Mouse (Mus musculus): ENCODE data around the gene Wdfy2. TPM values are rescaled to one million over a fixed set of nuclear protein-coding genes. Genes with fewer than 3 reads are reported as not detected.

The Wdfy2 gene
- polyA plus RNA-seq, 1 experiment from 2014 or later = 10.0 TPM

DNA sequence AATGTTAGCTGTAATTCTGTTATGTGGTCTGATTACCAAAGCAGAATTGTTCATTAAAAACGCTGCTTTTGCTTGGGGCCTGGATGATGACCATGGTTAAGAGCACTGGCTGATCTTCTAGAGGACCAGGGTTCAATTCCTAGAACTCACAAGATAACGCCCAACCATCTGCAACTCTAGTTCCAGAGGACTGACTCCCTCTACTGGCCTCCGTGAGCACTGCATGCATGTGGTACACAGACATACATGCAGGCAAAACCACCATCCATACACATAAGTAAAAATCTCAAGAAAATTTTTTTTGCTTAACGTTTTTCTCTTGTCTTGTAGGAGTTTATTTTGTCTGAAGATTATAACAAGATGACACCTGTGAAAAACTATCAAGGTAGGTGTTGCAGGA, 87.3 kb downstream of the Wdfy2 start:
- TF ChIP-seq CTCF (IDR thresholded peaks at IDR 0.05; ENCODE audit: low read depth) = peak; percentile 44

DNA sequence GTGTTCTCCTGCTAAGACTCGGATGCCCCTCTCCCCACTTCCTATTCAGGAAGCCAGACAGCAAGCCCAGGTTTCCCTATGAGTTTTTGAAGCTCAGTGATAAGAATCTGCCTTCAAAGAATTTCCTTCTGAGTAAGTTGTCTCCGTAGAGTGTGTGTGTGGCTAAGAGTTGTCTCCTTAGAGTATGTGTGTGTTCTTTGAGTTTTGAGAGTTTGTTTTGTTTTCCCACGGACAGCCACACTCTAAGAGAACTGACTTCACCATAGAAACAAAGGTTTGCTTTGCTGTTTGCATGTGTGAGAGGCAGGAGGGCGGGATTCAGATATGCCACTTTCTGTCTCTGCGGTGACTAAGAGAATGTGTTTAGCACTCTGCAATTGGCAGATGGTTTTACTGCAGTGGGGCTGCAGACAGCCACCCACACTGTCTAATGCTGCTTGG, 90.6 kb downstream of the Wdfy2 start:
- DNase-seq = no peak
- TF ChIP-seq CTCF (IDR thresholded peaks at IDR 0.05; ENCODE audit: low read depth) = no peak
- Histone ChIP-seq H3K9me3 (ENCODE audit: low read depth, low read length) (no peaks in the 10 kb centered on the region), H3K4me3 (ENCODE audit: low read depth, low read length) (no peak overlapping the region), H3K4me1 (ENCODE audit: insufficient read depth) (no peaks in the 10 kb centered on the region), H3K36me3 (ENCODE audit: insufficient read depth) (peaks cover 8% of the 10 kb centered on the region; the same call in 1 of the 2 replicates), H3K9ac (no peak overlapping the region), H3K27me3 (ENCODE audit: insufficient read depth, low read length) (no peaks in the 10 kb centered on the region), H3K4me2 (no peak overlapping the region), H3K27ac (ENCODE audit: low read depth) (no peak overlapping the region)
- ATAC-seq (ENCODE audit: insufficient read depth) = no peak
- WGBS = 51% methylated on average over 5 of the region's 5 CpGs

More for the DNA sequence above, 87.3 kb downstream of the Wdfy2 start:
- Histone ChIP-seq H3K27me3 (ENCODE audit: insufficient read depth, low read length) (no peaks in the 10 kb centered on the region), H3K9me3 (ENCODE audit: low read depth, low read length) (no peaks in the 10 kb centered on the region), H3K9ac (no peak overlapping the region), H3K4me2 (no peak overlapping the region), H3K36me3 (ENCODE audit: insufficient read depth) (no peaks in the 10 kb centered on the region), H3K27ac (ENCODE audit: low read depth) (no peak overlapping the region), H3K4me1 (ENCODE audit: insufficient read depth) (no peaks in the 10 kb centered on the region), H3K4me3 (ENCODE audit: low read depth, low read length) (no peak overlapping the region)
- no peak for ATAC-seq (ENCODE audit: insufficient read depth)
- 84% methylated on average over 4 of the region's 4 CpGs for WGBS
- DNase-seq = no peak

DNA sequence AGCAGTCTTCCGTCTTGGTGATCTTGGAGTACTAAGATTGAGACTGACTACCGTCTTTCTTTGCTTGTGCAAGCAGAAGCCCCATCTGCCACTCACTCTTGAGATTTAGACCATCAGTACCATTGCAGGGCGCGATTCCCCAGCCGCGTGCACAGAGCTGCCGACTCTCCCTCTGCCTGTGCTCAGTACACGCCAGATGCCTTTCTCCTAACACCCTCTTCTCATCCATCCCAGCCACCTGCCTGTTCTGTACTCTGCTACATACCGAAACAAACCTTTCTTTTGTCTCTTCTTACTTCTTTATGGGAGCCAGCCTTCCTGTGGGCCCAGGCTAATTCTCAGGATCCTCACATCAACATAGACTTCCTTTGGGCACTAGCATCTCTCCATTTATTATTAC, 97.9 kb downstream of the Wdfy2 start:
- ATAC-seq (ENCODE audit: insufficient read depth) = no peak
- Histone ChIP-seq H3K36me3 (ENCODE audit: insufficient read depth) (peaks cover 10% of the 10 kb centered on the region; the same call in 1 of the 2 replicates), H3K9ac (no peak overlapping the region), H3K4me3 (ENCODE audit: low read depth, low read length) (no peak overlapping the region), H3K9me3 (ENCODE audit: low read depth, low read length) (no peaks in the 10 kb centered on the region; the same call in 1 of the 2 replicates), H3K4me1 (ENCODE audit: insufficient read depth) (no peaks in the 10 kb centered on the region), H3K27me3 (ENCODE audit: insufficient read depth, low read length) (no peaks in the 10 kb centered on the region), H3K4me2 (no peak overlapping the region), H3K27ac (ENCODE audit: low read depth) (no peak overlapping the region)
- DNase-seq = no peak
- TF ChIP-seq CTCF (IDR thresholded peaks at IDR 0.05; ENCODE audit: low read depth) = no peak
- WGBS = 63% methylated on average over 9 of the region's 9 CpGs

DNA sequence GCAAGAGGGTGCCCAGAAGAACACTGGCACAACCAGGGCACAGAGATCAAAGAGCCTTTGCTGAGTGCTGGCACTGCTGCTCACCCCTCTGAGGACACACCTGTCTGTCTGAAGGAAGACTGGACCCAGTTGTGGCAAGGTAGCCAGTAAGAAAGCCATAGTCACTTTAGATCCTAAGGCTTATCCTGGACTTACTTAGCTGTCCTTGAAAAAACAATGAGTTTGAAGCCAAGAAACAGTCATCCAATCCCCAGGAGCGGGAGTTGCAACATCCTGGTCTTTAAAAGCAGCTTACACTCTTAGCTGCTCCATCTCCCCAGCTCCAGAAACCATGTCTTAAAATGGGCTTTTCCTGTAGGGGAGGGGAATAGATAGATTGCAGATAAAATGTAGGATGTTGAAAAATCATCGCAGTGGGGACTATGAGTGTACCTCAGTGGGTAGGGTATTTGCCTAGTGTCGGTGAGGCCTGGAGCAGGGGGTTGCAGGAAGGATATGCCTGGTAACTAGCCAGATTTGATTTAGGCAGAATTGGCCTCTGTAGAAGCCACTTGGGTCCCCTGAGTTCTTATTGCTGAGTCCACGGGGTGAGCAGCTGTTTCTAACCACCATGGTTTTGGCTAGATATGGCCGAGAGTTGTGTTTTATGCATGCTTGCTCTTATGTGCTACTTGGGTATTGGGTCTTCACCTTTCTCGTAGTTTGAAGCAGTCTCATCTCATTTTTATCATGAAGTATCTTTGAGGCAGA, 99.3 kb downstream of the Wdfy2 start:
- H3K36me3 ChIP-seq (ENCODE audit: insufficient read depth) = peaks cover 6% of the 10 kb centered on the region; the same call in 1 of the 2 replicates
- no peak for TF ChIP-seq CTCF (IDR thresholded peaks at IDR 0.05; ENCODE audit: low read depth)
- no peaks in the 10 kb centered on the region for H3K4me1 ChIP-seq (ENCODE audit: insufficient read depth)
- no peak overlapping the region for H3K9ac ChIP-seq
- H3K4me2 ChIP-seq = no peak overlapping the region
- ATAC-seq (ENCODE audit: insufficient read depth) (no peak), DNase-seq (no peak)
- 83% methylated on average over 6 of the region's 6 CpGs for WGBS
- no peaks in the 10 kb centered on the region for H3K27me3 ChIP-seq (ENCODE audit: insufficient read depth, low read length)
- H3K27ac ChIP-seq (ENCODE audit: low read depth) = no peak overlapping the region
- H3K9me3 ChIP-seq (ENCODE audit: low read depth, low read length) = no peaks in the 10 kb centered on the region; the same call in 1 of the 2 replicates
- no peak overlapping the region for H3K4me3 ChIP-seq (ENCODE audit: low read depth, low read length)

DNA sequence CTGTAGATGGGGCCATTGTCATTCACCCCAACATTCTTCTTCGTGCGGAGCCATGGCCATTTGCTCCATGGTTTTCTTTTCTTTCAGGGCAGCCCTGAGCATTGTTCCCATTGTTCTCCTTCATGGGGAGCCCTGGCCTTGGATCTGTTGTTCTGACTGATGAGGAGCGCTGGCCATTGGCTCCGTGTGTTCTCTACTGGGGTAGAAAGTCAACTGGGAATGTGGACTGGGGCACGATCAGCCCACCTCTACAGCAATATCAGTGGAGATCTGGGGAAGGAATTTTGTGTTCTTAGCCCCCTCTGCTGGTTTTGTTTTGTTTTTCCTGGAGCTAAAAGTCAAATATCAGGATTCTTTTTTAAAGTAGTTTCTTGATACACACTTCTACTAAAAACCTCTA, 100.2 kb downstream of the Wdfy2 start:
- no peak for TF ChIP-seq CTCF (IDR thresholded peaks at IDR 0.05; ENCODE audit: low read depth)
- H3K27me3 ChIP-seq (ENCODE audit: insufficient read depth, low read length) = no peaks in the 10 kb centered on the region
- H3K4me1 ChIP-seq (ENCODE audit: insufficient read depth) = no peaks in the 10 kb centered on the region
- H3K9me3 ChIP-seq (ENCODE audit: low read depth, low read length) = no peaks in the 10 kb centered on the region; the same call in 1 of the 2 replicates
- ATAC-seq (ENCODE audit: insufficient read depth) = no peak
- H3K9ac ChIP-seq = no peak overlapping the region
- WGBS = 76% methylated on average over 5 of the region's 5 CpGs
- H3K36me3 ChIP-seq (ENCODE audit: insufficient read depth) = peaks cover 6% of the 10 kb centered on the region; the same call in 1 of the 2 replicates
- no peak overlapping the region for H3K27ac ChIP-seq (ENCODE audit: low read depth)
- H3K4me3 ChIP-seq (ENCODE audit: low read depth, low read length) = no peak overlapping the region
- no peak overlapping the region for H3K4me2 ChIP-seq
- DNase-seq = peak; percentile 59

DNA sequence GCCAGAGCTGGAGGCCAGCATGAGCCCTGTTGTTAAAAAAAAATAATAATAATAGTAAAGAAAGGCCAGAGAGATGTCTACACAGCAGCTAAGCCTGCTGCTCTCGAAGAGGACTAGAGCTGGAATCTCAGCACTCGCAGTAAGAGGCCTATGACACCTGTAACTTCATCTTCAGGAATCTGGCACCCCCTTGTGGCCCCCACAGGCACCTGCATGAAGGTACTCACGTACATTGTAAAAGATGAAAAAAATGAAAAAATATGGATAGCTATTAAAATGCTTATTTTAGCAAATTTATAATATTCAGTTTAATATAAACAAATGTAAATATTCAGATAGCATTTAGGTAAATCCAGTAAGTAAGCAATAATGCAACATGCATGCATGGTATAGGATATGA, 102.0 kb downstream of the Wdfy2 start:
- no peak overlapping the region for H3K27ac ChIP-seq (ENCODE audit: low read depth)
- H3K9ac ChIP-seq = no peak overlapping the region
- H3K4me2 ChIP-seq = no peak overlapping the region
- peaks cover 10% of the 10 kb centered on the region; the same call in 1 of the 2 replicates for H3K36me3 ChIP-seq (ENCODE audit: insufficient read depth)
- ATAC-seq (ENCODE audit: insufficient read depth) (no peak), DNase-seq (no peak)
- H3K4me3 ChIP-seq (ENCODE audit: low read depth, low read length) = no peak overlapping the region
- H3K27me3 ChIP-seq (ENCODE audit: insufficient read depth, low read length) = no peaks in the 10 kb centered on the region
- H3K4me1 ChIP-seq (ENCODE audit: insufficient read depth) = no peaks in the 10 kb centered on the region
- TF ChIP-seq CTCF (IDR thresholded peaks at IDR 0.05; ENCODE audit: low read depth) = peak; percentile 36; the same call in 1 of the 2 replicates
- no peaks in the 10 kb centered on the region; the same call in 1 of the 2 replicates for H3K9me3 ChIP-seq (ENCODE audit: low read depth, low read length)
- WGBS = 95% methylated on average over 3 of the region's 3 CpGs

DNA sequence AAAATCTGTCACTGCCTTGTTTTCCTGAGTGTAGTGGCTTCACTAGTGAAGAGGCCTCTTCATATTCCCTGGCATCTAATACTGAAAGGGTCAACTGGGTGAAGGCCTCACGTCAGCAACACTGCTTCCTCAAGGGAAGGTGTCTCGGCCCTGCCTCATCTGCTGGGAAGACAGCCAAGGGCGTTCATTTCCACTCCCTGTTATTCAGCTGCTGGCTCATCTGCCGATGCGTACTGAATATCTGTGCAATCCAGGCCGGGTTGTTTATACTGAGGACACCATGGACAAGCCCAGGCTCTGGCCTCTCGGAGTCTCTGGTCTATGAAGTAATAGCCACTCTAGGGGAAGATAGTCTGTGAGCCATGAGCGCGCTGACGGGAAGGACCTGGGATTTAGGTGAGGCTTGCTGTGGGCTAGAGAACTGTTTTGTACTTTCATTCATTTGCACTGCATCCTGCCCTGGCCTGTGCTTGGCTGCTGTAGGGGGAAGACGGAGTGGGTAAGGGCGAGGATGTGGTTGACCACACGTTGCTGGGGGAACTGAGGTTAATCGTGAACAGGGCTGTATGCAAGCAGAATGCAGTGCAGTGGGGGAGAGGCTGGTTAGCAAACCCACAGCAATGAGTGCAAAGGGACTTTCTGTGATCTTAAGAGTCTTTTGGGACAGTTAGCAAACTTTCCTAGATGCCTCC, 103.1 kb downstream of the Wdfy2 start:
- peaks cover 15% of the 10 kb centered on the region; the same call in 1 of the 2 replicates for H3K36me3 ChIP-seq (ENCODE audit: insufficient read depth)
- no peak overlapping the region for H3K9ac ChIP-seq
- no peak overlapping the region for H3K4me2 ChIP-seq
- no peaks in the 10 kb centered on the region for H3K27me3 ChIP-seq (ENCODE audit: insufficient read depth, low read length)
- no peaks in the 10 kb centered on the region; the same call in 1 of the 2 replicates for H3K9me3 ChIP-seq (ENCODE audit: low read depth, low read length)
- DNase-seq (peak; percentile 62), ATAC-seq (ENCODE audit: insufficient read depth) (no peak)
- 56% methylated on average over 14 of the region's 14 CpGs for WGBS
- H3K4me1 ChIP-seq (ENCODE audit: insufficient read depth) = no peaks in the 10 kb centered on the region
- TF ChIP-seq CTCF (IDR thresholded peaks at IDR 0.05; ENCODE audit: low read depth) = no peak
- H3K27ac ChIP-seq (ENCODE audit: low read depth) = no peak overlapping the region
- H3K4me3 ChIP-seq (ENCODE audit: low read depth, low read length) = no peak overlapping the region
